Mouse (Mus musculus) C2C12 (cell line): ENCODE results near the gene Kif1bp.
A peak's percentile ranks its signal among the peaks of the same experiment; 100 is the strongest.

Experiments
- CEBPB ChIP-seq: IDR thresholded peaks from one replicate; pipeline ENCODE4 v1.6.1; 2011; ENCODE audit warnings: low read depth, mild to moderate bottlenecking, control low read depth, moderate library complexity
- CTCF ChIP-seq: IDR thresholded peaks from one replicate; pipeline ENCODE4 v1.5.1; 2011; ENCODE audit not compliant: control insufficient read depth, insufficient read depth, insufficient read length
- FOSL1 ChIP-seq: IDR thresholded peaks from one replicate; pipeline ENCODE4 v1.8.0; 2011; ENCODE audit warnings: mild to moderate bottlenecking, low read length; ENCODE audit not compliant: poor library complexity, insufficient read depth, severe bottlenecking
- MAX ChIP-seq: IDR thresholded peaks from one replicate; pipeline ENCODE4 v1.6.1; 2011; ENCODE audit warnings: mild to moderate bottlenecking, control low read depth
- MYOD1 ChIP-seq: IDR thresholded peaks from one replicate; pipeline ENCODE4 v1.6.1; 2011; ENCODE audit warnings: low read depth; ENCODE audit not compliant: control insufficient read depth, insufficient read length
- MYOG ChIP-seq: IDR thresholded peaks from one replicate; pipeline ENCODE4 v1.6.1; 2011; ENCODE audit not compliant: control insufficient read depth, insufficient read length; ENCODE audit errors: extremely low read depth
- USF1 ChIP-seq: IDR thresholded peaks from one replicate; pipeline ENCODE4 v1.6.1; 2011; ENCODE audit warnings: low read depth, mild to moderate bottlenecking, control low read depth, moderate library complexity

GRCm38 (mm10) chr10:62602177-62603040, 24.2 kb upstream of the Kif1bp start, which contains the start of gene Ddx21:
- TF ChIP-seq CTCF (no peak), USF1 (no peak), FOSL1 (no peak), MYOD1 (no peak), MAX (peak; percentile 97), MYOG (no peak), CEBPB (no peak)
